In the genomic region with DNA sequence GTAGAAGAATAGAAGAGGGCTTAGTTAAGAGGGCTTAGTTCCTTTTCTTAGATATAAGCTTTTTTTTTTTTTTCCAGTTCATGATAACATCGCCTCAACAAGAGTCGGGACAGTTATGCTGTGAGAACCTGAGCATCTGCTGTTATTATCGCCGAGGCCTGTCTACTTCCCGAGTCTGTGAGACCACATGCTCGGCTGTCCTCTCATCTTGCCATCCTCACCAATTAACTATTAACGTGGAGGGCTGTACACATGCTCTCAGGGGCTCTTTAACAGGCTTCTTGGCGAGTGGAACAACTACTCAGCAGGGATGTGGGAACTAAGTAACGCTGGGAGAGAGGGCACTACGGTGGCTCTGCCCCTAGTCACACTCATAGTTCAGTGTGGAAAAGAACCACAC, we compare ENCODE assay signal across 11 mouse cellular contexts.
A peak's percentile ranks its signal among the peaks of the same experiment; 100 is the strongest.
DNase-seq lines count a peak whose midpoint lies in the region; ATAC-seq lines count a peak whose summit lies in the region.
"Had no signal": no experiment of that assay in that cellular context is flagged by ENCODE, and none has a peak within 500 bp of the region (broad histone marks: within the 10 kb centered on the region; RNA-seq: fewer than 3 reads in every experiment).

No protein-coding gene starts in this region.

- H3K4me2 ChIP-seq in midbrain, embryonic 12.5 days (replicated peaks) = no peak overlapping the region
- no peak overlapping the region for H3K4me2 ChIP-seq in midbrain, embryonic 15.5 days
- no peak overlapping the region for H3K4me2 ChIP-seq in hindbrain, embryonic 16.5 days (ENCODE audit: low read length)

- WGBS in midbrain, embryonic 12.5 days = 39% methylated on average over 10 of the region's 10 CpGs
- WGBS in midbrain, embryonic 15.5 days = 46% methylated on average over 10 of the region's 10 CpGs
- 25% methylated on average over 10 of the region's 10 CpGs for WGBS in hindbrain, embryonic 16.5 days
- WGBS in heart, embryonic 10.5 days = 61% methylated on average over 10 of the region's 10 CpGs

- peaks cover 3% of the 10 kb centered on the region; the same call in 1 of the 2 replicates for H3K4me1 ChIP-seq in midbrain, embryonic 12.5 days
- H3K4me1 ChIP-seq in midbrain, embryonic 15.5 days = no peaks in the 10 kb centered on the region
- H3K4me1 ChIP-seq in hindbrain, embryonic 16.5 days (ENCODE audit: control insufficient read depth, insufficient read depth, low read depth, low read length) = no peaks in the 10 kb centered on the region
- no peaks in the 10 kb centered on the region for H3K4me1 ChIP-seq in heart, embryonic 10.5 days

- no peak overlapping the region for H3K4me3 ChIP-seq in midbrain, embryonic 12.5 days
- H3K4me3 ChIP-seq in midbrain, embryonic 15.5 days = no peak overlapping the region
- no peak overlapping the region for H3K4me3 ChIP-seq in hindbrain, embryonic 16.5 days (ENCODE audit: low read length)
- no peak overlapping the region for H3K4me3 ChIP-seq in heart, embryonic 10.5 days
- H3K4me3 ChIP-seq: left cerebral cortex, adult 2 months had no signal

- peaks cover 24% of the 10 kb centered on the region for H3K27me3 ChIP-seq in midbrain, embryonic 12.5 days
- H3K27me3 ChIP-seq in midbrain, embryonic 15.5 days (replicated peaks) = no peaks in the 10 kb centered on the region
- H3K27me3 ChIP-seq in hindbrain, embryonic 16.5 days (replicated peaks; ENCODE audit: control insufficient read depth, insufficient read depth, low read length) = no peaks in the 10 kb centered on the region
- H3K27me3 ChIP-seq in heart, embryonic 10.5 days (ENCODE audit: insufficient read depth, poor library complexity, severe bottlenecking) = no peaks in the 10 kb centered on the region

- no peak overlapping the region for H3K9ac ChIP-seq in midbrain, embryonic 12.5 days (replicated peaks)
- H3K9ac ChIP-seq in midbrain, embryonic 15.5 days = no peak overlapping the region
- no peak overlapping the region for H3K9ac ChIP-seq in hindbrain, embryonic 16.5 days (ENCODE audit: low read depth, low read length)

- 0 out of 2 replicates have a peak, but pooled peaks have one; percentile 54 for ATAC-seq in midbrain, embryonic 12.5 days (ENCODE audit: low FRiP score, low read depth)
- no peak for ATAC-seq in midbrain, embryonic 15.5 days (replicated peaks)
- peak; percentile 72 for ATAC-seq in hindbrain, embryonic 16.5 days

- no peaks in the 10 kb centered on the region for H3K36me3 ChIP-seq in midbrain, embryonic 12.5 days
- no peaks in the 10 kb centered on the region for H3K36me3 ChIP-seq in midbrain, embryonic 15.5 days (replicated peaks)
- no peaks in the 10 kb centered on the region for H3K36me3 ChIP-seq in hindbrain, embryonic 16.5 days (ENCODE audit: control insufficient read depth, insufficient read depth, low read length)
- H3K36me3 ChIP-seq in heart, embryonic 10.5 days = no peaks in the 10 kb centered on the region

- no peak overlapping the region for H3K27ac ChIP-seq in midbrain, embryonic 12.5 days (replicated peaks)
- H3K27ac ChIP-seq in midbrain, embryonic 15.5 days = no peak overlapping the region
- H3K27ac ChIP-seq in hindbrain, embryonic 16.5 days (ENCODE audit: low read depth, low read length) = no peak overlapping the region
- no peak overlapping the region for H3K27ac ChIP-seq in heart, embryonic 10.5 days
- H3K27ac ChIP-seq: kidney, postnatal 0 days; left cerebral cortex, adult 2 months had no signal

- no peaks in the 10 kb centered on the region for H3K9me3 ChIP-seq in midbrain, embryonic 12.5 days
- H3K9me3 ChIP-seq in midbrain, embryonic 15.5 days = no peaks in the 10 kb centered on the region
- H3K9me3 ChIP-seq in hindbrain, embryonic 16.5 days (ENCODE audit: control insufficient read depth, low read length) = no peaks in the 10 kb centered on the region
- H3K9me3 ChIP-seq in heart, embryonic 10.5 days = no peaks in the 10 kb centered on the region

- peak; percentile 54 for DNase-seq in cerebellum, adult 11-12 months
- DNase-seq in cerebellum, postnatal 25 days = peak; percentile 65 to 67
- DNase-seq in heart, embryonic 10.5 days (ENCODE audit: low spot score) = no peak
- no peak for DNase-seq in adrenal gland, adult (ENCODE audit: inconsistent age in 2 of 2, low spot score in 1 of 2)
- DNase-seq: heart, postnatal 10 days; spleen, adult 18-20 months had no signal

Comparison
In these comparisons a context has a peak if more than half of its experiments do, and no peak if none do; other contexts are left out.
1. DNase-seq: peak in cerebellum, adult 11-12 months (single experiment) and cerebellum, postnatal 25 days (2 of 2); none in heart, embryonic 10.5 days (single experiment) and adrenal gland, adult (0 of 2).